Mouse (Mus musculus): Measurements from ENCODE around the gene Phkb. TPM values are rescaled to one million over a fixed set of nuclear protein-coding genes. Genes with fewer than 3 reads are reported as not detected.

The Phkb gene
- polyA plus RNA-seq, 2 experiments, result 30.9 to 53.2 TPM

DNA sequence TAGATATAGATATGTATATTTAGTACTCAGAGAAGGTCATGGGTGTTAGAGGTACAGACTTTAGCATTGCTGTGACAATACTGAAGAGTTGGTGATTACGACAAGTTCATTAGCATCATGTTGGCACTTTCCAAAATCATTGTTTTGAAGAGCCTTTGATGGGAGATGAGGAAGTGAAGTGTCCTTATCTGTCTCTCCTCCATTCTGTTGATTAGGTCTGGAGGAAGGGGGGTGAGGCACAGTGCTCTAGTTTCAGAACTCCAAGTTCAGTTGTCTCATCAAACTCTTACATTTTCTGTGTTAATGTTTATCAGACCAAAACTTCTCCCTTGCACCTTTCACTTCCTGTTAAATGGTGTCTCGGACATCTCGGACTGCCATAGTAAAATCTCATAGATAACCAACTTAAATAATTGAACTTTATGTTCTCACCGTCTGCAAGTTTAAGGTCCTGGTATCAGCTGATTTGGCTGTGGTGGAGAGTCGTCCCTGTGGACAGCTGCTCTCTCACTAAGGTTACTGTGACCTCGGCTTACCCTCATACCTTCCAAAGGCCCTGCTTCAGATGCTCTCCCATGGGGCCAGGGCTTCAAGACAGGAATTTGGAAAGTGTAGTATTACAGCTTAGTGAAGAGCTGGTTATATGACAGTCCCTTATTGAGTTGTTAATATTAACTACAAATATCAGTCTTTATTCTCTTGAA lies 194.1 kb downstream of the Phkb start:
- Histone ChIP-seq H3K27me3 (ENCODE audit: control insufficient read depth, insufficient read depth, low read length) (no peaks in the 10 kb centered on the region), H3K9ac (ENCODE audit: low read depth, low read length, severe bottlenecking) (no peak overlapping the region), H3K4me1 (ENCODE audit: control insufficient read depth, insufficient read depth, low read length) (no peaks in the 10 kb centered on the region), H3K36me3 (ENCODE audit: control insufficient read depth, insufficient read depth, low read length) (peaks cover 32% of the 10 kb centered on the region), H3K27ac (replicated peaks; ENCODE audit: low read depth, low read length) (no peak overlapping the region), H3K4me3 (replicated peaks; ENCODE audit: low read length) (no peak overlapping the region), H3K4me2 (replicated peaks; ENCODE audit: low read depth, low read length, severe bottlenecking) (no peak overlapping the region), H3K9me3 (ENCODE audit: control insufficient read depth, low read length) (no peaks in the 10 kb centered on the region)
- no peak for TF ChIP-seq POLR2A (IDR thresholded peaks at IDR 0.05; ENCODE audit: borderline replicate concordance, extremely low read depth, insufficient read depth, insufficient read length)
- 78% methylated on average over 6 of the region's 6 CpGs for WGBS
- no peak for ATAC-seq (ENCODE audit: low FRiP score, low read depth)
- no peak for DNase-seq (ENCODE audit: low spot score)

DNA sequence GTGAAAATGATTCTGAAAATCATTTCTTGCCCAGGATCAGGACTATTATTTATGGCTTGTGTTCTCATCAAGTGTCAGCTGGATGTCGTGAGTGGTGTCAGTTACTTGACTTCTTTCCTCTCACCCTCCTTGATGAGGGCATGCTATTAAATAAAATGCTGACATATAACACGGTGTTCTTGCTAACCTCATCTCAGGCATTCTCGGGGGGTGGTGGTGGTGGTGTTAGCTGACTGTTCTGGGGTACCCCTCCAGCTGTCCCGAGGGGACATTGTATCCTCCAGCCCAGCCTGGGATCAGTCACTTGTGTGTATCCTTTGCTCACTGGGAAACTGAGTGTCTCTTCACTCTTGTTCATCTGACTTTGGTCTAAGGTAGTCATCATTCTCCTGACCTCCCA lies 194.6 kb downstream of the Phkb start:
- WGBS, result 85% methylated on average over 4 of the region's 4 CpGs
- Histone ChIP-seq H3K9ac (ENCODE audit: low read depth, low read length, severe bottlenecking) (no peak overlapping the region), H3K27me3 (ENCODE audit: control insufficient read depth, insufficient read depth, low read length) (no peaks in the 10 kb centered on the region), H3K4me1 (ENCODE audit: control insufficient read depth, insufficient read depth, low read length) (no peaks in the 10 kb centered on the region), H3K4me3 (replicated peaks; ENCODE audit: low read length) (no peak overlapping the region), H3K36me3 (ENCODE audit: control insufficient read depth, insufficient read depth, low read length) (peaks cover 30% of the 10 kb centered on the region), H3K9me3 (ENCODE audit: control insufficient read depth, low read length) (no peaks in the 10 kb centered on the region), H3K27ac (replicated peaks; ENCODE audit: low read depth, low read length) (no peak overlapping the region), H3K4me2 (replicated peaks; ENCODE audit: low read depth, low read length, severe bottlenecking) (no peak overlapping the region)
- TF ChIP-seq POLR2A (IDR thresholded peaks at IDR 0.05; ENCODE audit: borderline replicate concordance, extremely low read depth, insufficient read depth, insufficient read length), result no peak
- DNase-seq (ENCODE audit: low spot score), result no peak
- no peak for ATAC-seq (ENCODE audit: low FRiP score, low read depth)

DNA sequence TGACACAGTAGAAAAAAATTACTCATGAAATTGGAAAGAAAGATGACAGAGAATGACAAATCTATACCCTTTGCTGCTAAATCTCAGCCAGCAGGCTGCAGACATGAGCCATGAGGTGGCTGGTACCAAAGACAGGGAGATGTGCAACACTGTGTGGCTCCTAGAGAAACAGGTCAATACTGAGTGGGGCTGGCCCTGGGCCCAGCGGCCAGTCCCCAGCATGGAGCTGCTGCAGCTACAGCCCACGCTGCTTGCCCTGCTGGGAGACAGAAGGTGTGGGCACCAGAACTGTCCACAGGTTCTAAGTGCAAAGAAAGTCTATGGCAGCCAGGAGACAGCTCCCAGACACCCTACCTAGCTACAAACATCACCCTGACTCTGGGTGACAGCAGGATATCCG lies 197.7 kb downstream of the Phkb start:
- ATAC-seq (ENCODE audit: low FRiP score, low read depth) (no peak), DNase-seq (ENCODE audit: low spot score) (no peak)
- TF ChIP-seq POLR2A (IDR thresholded peaks at IDR 0.05; ENCODE audit: borderline replicate concordance, extremely low read depth, insufficient read depth, insufficient read length), result no peak
- Histone ChIP-seq H3K9me3 (ENCODE audit: control insufficient read depth, low read length) (no peaks in the 10 kb centered on the region), H3K4me3 (replicated peaks; ENCODE audit: low read length) (no peak overlapping the region), H3K4me2 (replicated peaks; ENCODE audit: low read depth, low read length, severe bottlenecking) (no peak overlapping the region), H3K27me3 (ENCODE audit: control insufficient read depth, insufficient read depth, low read length) (no peaks in the 10 kb centered on the region), H3K4me1 (ENCODE audit: control insufficient read depth, insufficient read depth, low read length) (0 out of 2 replicates have a peak, but pooled peaks cover 10% of the 10 kb centered on the region), H3K36me3 (ENCODE audit: control insufficient read depth, insufficient read depth, low read length) (peaks cover 8% of the 10 kb centered on the region), H3K27ac (replicated peaks; ENCODE audit: low read depth, low read length) (no peak overlapping the region), H3K9ac (ENCODE audit: low read depth, low read length, severe bottlenecking) (no peak overlapping the region)
- WGBS, result 87% methylated on average over 3 of the region's 3 CpGs

DNA sequence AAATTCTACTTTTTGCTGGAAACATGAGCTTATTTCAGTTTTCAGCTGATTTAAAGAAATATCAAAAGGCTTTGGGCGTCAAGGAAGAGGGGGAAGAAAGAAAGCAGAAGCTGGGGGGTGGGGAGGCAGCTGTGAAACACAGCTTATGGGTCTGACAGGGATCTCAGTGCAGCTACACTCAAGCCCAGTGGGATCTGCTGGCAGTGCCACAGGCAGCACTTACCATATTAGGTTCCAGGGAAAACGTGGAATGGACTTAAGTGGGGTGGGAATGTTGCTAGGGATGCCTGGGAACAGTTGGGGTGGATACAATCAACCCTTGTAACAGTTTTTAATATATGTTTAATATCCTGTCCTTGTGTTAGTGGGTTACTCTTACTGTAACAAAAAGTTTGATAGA lies 201.3 kb downstream of the Phkb start:
- H3K4me1 ChIP-seq (ENCODE audit: control insufficient read depth, insufficient read depth, low read length), result 0 out of 2 replicates have a peak, but pooled peaks cover 10% of the 10 kb centered on the region
- no peaks in the 10 kb centered on the region for H3K27me3 ChIP-seq (ENCODE audit: control insufficient read depth, insufficient read depth, low read length)
- peaks cover 6% of the 10 kb centered on the region; the same call in 1 of the 2 replicates for H3K36me3 ChIP-seq (ENCODE audit: control insufficient read depth, insufficient read depth, low read length)
- TF ChIP-seq POLR2A (IDR thresholded peaks at IDR 0.05; ENCODE audit: borderline replicate concordance, extremely low read depth, insufficient read depth, insufficient read length), result no peak
- no peak; the same call in 1 of the 2 replicates for ATAC-seq (ENCODE audit: low FRiP score, low read depth)
- DNase-seq (ENCODE audit: low spot score), result no peak
- no peaks in the 10 kb centered on the region for H3K9me3 ChIP-seq (ENCODE audit: control insufficient read depth, low read length)
- no peak overlapping the region for H3K4me2 ChIP-seq (replicated peaks; ENCODE audit: low read depth, low read length, severe bottlenecking)
- H3K27ac ChIP-seq (replicated peaks; ENCODE audit: low read depth, low read length), result no peak overlapping the region
- WGBS, result 24% methylated on average over 2 of the region's 2 CpGs
- H3K4me3 ChIP-seq (replicated peaks; ENCODE audit: low read length), result no peak overlapping the region
- no peak overlapping the region for H3K9ac ChIP-seq (ENCODE audit: low read depth, low read length, severe bottlenecking)

- DNase-seq (ENCODE audit: low spot score) (no peak), ATAC-seq (ENCODE audit: low FRiP score, low read depth) (no peak)
- 82% methylated on average over 3 of the region's 3 CpGs for WGBS
- no peak overlapping the region for H3K4me2 ChIP-seq (replicated peaks; ENCODE audit: low read depth, low read length, severe bottlenecking)
- H3K9ac ChIP-seq (ENCODE audit: low read depth, low read length, severe bottlenecking), result no peak overlapping the region
- no peak overlapping the region for H3K27ac ChIP-seq (replicated peaks; ENCODE audit: low read depth, low read length)
- H3K9me3 ChIP-seq (ENCODE audit: control insufficient read depth, low read length), result no peaks in the 10 kb centered on the region
- H3K4me3 ChIP-seq (replicated peaks; ENCODE audit: low read length), result no peak overlapping the region
- TF ChIP-seq POLR2A (IDR thresholded peaks at IDR 0.05; ENCODE audit: borderline replicate concordance, extremely low read depth, insufficient read depth, insufficient read length), result no peak
- H3K27me3 ChIP-seq (ENCODE audit: control insufficient read depth, insufficient read depth, low read length), result no peaks in the 10 kb centered on the region
- H3K4me1 ChIP-seq (ENCODE audit: control insufficient read depth, insufficient read depth, low read length), result no peaks in the 10 kb centered on the region
- no peaks in the 10 kb centered on the region for H3K36me3 ChIP-seq (ENCODE audit: control insufficient read depth, insufficient read depth, low read length)
Observed at GRCm38 (mm10) chr8:86050882-86051281, 210.1 kb downstream of the Phkb start.

All from limb, embryonic 14.5 days (tissue).